In the genomic region with DNA sequence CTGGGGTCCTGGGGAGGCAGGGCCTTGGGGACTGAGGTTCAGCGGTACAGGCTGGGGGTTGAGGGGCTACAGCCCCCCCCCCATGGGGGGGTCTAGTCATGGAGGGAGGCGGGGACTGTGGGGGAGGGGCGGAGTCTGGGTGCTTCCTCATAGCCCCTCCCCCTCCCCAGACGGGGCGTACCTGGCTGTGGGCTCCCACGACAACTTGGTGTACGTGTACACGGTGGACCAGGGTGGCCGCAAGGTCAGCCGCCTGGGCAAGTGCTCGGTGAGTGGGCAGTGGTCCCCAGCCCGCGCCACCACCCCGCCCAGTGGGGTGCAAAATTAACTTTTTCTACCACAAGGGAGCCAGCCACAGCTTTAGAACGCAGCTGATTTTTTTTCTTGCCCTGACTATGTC, we compare ENCODE assay signal across 16 mouse cellular contexts. TPM values are rescaled to one million over a fixed set of nuclear protein-coding genes. Genes with fewer than 3 reads are reported as not detected.
DNase-seq lines count a peak whose midpoint lies in the region; ATAC-seq lines count a peak whose summit lies in the region.
"Had no signal": no experiment of that assay in that cellular context is flagged by ENCODE, and none has a peak within 500 bp of the region (broad histone marks: within the 10 kb centered on the region; RNA-seq: fewer than 3 reads in every experiment).

No protein-coding gene starts in this region.

- no peak for DNase-seq in hindbrain, embryonic 14.5 days (ENCODE audit: low spot score)
- DNase-seq in midbrain, embryonic 11.5 days (ENCODE audit: low spot score, missing footprints) = no peak
- no peak for DNase-seq in cerebellum, adult 8-10 months
- DNase-seq: adrenal gland, postnatal 10 days; cerebellum, adult 18-20 months; gastrocnemius, postnatal 10 days; kidney, adult 2 months; layer of hippocampus, postnatal 36 days; left cerebral cortex, postnatal 4 days; lung, adult 18-20 months; thymus, adult 2 months had no signal

- H3K9me3 ChIP-seq in hindbrain, embryonic 16.5 days (ENCODE audit: control insufficient read depth, low read length) = no peaks in the 10 kb centered on the region
- H3K9me3 ChIP-seq in hindbrain, embryonic 14.5 days (ENCODE audit: control insufficient read depth, low read length) = no peaks in the 10 kb centered on the region
- no peaks in the 10 kb centered on the region for H3K9me3 ChIP-seq in midbrain, embryonic 13.5 days
- no peaks in the 10 kb centered on the region for H3K9me3 ChIP-seq in midbrain, embryonic 11.5 days (ENCODE audit: control insufficient read depth, low read length)
- H3K9me3 ChIP-seq in embryonic facial prominence, embryonic 15.5 days (replicated peaks) = no peaks in the 10 kb centered on the region
- no peaks in the 10 kb centered on the region for H3K9me3 ChIP-seq in stomach, embryonic 16.5 days (replicated peaks; ENCODE audit: control insufficient read depth, low read length)
- H3K9me3 ChIP-seq in forebrain, embryonic 13.5 days (replicated peaks) = no peaks in the 10 kb centered on the region

- peaks cover 28% of the 10 kb centered on the region for H3K36me3 ChIP-seq in hindbrain, embryonic 16.5 days (ENCODE audit: control insufficient read depth, insufficient read depth, low read length)
- H3K36me3 ChIP-seq in hindbrain, embryonic 14.5 days (replicated peaks; ENCODE audit: control insufficient read depth, insufficient read depth) = peaks cover 64% of the 10 kb centered on the region
- peaks cover 66% of the 10 kb centered on the region for H3K36me3 ChIP-seq in midbrain, embryonic 13.5 days
- H3K36me3 ChIP-seq in midbrain, embryonic 11.5 days (ENCODE audit: control insufficient read depth, insufficient read depth, low read length) = peaks cover 5% of the 10 kb centered on the region
- H3K36me3 ChIP-seq in embryonic facial prominence, embryonic 15.5 days = peaks cover 54% of the 10 kb centered on the region
- no peaks in the 10 kb centered on the region for H3K36me3 ChIP-seq in stomach, embryonic 16.5 days (ENCODE audit: control insufficient read depth, insufficient read depth, low read length)
- peaks cover 70% of the 10 kb centered on the region for H3K36me3 ChIP-seq in forebrain, embryonic 13.5 days (ENCODE audit: poor library complexity, severe bottlenecking)

- no peak overlapping the region for H3K27ac ChIP-seq in hindbrain, embryonic 16.5 days (ENCODE audit: low read depth, low read length)
- H3K27ac ChIP-seq in hindbrain, embryonic 14.5 days = no peak overlapping the region
- H3K27ac ChIP-seq in midbrain, embryonic 13.5 days = no peak overlapping the region
- no peak overlapping the region for H3K27ac ChIP-seq in midbrain, embryonic 11.5 days (ENCODE audit: low read depth, low read length)
- no peak overlapping the region for H3K27ac ChIP-seq in embryonic facial prominence, embryonic 15.5 days (replicated peaks)
- H3K27ac ChIP-seq in stomach, embryonic 16.5 days (ENCODE audit: low read length) = no peak overlapping the region
- H3K27ac ChIP-seq in forebrain, embryonic 13.5 days = no peak overlapping the region

- peak; percentile 26; the same call in 1 of the 2 replicates for ATAC-seq in hindbrain, embryonic 16.5 days
- no peak for ATAC-seq in hindbrain, embryonic 14.5 days (ENCODE audit: low FRiP score)
- peak; percentile 56; the same call in 1 of the 2 replicates for ATAC-seq in midbrain, embryonic 13.5 days
- ATAC-seq in midbrain, embryonic 11.5 days (ENCODE audit: low FRiP score) = no peak; the same call in 1 of the 2 replicates
- ATAC-seq in embryonic facial prominence, embryonic 15.5 days (ENCODE audit: insufficient number of reproducible peaks, low FRiP score, low TSS enrichment, low read depth) = peak; percentile 35; the same call in 1 of the 2 replicates
- 0 out of 2 replicates have a peak, but pooled peaks have one; percentile 4 for ATAC-seq in stomach, embryonic 16.5 days (ENCODE audit: insufficient read depth, low FRiP score)
- ATAC-seq in forebrain, embryonic 13.5 days = no peak

- WGBS in hindbrain, embryonic 16.5 days = 67% methylated on average over 13 of the region's 15 CpGs
- 69% methylated on average over 15 of the region's 15 CpGs for WGBS in hindbrain, embryonic 14.5 days
- WGBS in midbrain, embryonic 13.5 days = 68% methylated on average over 15 of the region's 15 CpGs
- 67% methylated on average over 14 of the region's 15 CpGs for WGBS in midbrain, embryonic 11.5 days
- 72% methylated on average over 15 of the region's 15 CpGs for WGBS in embryonic facial prominence, embryonic 15.5 days
- WGBS in stomach, embryonic 16.5 days = 71% methylated on average over 15 of the region's 15 CpGs
- 67% methylated on average over 15 of the region's 15 CpGs for WGBS in forebrain, embryonic 13.5 days

- H3K4me1 ChIP-seq in hindbrain, embryonic 16.5 days (ENCODE audit: control insufficient read depth, insufficient read depth, low read depth, low read length) = no peaks in the 10 kb centered on the region
- no peaks in the 10 kb centered on the region for H3K4me1 ChIP-seq in hindbrain, embryonic 14.5 days (replicated peaks; ENCODE audit: control insufficient read depth, insufficient read depth, low read length)
- no peaks in the 10 kb centered on the region for H3K4me1 ChIP-seq in midbrain, embryonic 13.5 days (replicated peaks)
- H3K4me1 ChIP-seq in midbrain, embryonic 11.5 days (ENCODE audit: control insufficient read depth, insufficient read depth, low read length) = no peaks in the 10 kb centered on the region
- no peaks in the 10 kb centered on the region for H3K4me1 ChIP-seq in embryonic facial prominence, embryonic 15.5 days
- no peaks in the 10 kb centered on the region for H3K4me1 ChIP-seq in stomach, embryonic 16.5 days (ENCODE audit: control insufficient read depth, insufficient read depth, low read length)
- no peaks in the 10 kb centered on the region for H3K4me1 ChIP-seq in forebrain, embryonic 13.5 days

- no peaks in the 10 kb centered on the region for H3K27me3 ChIP-seq in hindbrain, embryonic 16.5 days (replicated peaks; ENCODE audit: control insufficient read depth, insufficient read depth, low read length)
- H3K27me3 ChIP-seq in hindbrain, embryonic 14.5 days (ENCODE audit: control insufficient read depth, insufficient read depth, low read length) = no peaks in the 10 kb centered on the region
- no peaks in the 10 kb centered on the region for H3K27me3 ChIP-seq in midbrain, embryonic 13.5 days
- H3K27me3 ChIP-seq in midbrain, embryonic 11.5 days (ENCODE audit: control insufficient read depth, insufficient read depth, low read length) = no peaks in the 10 kb centered on the region
- no peaks in the 10 kb centered on the region for H3K27me3 ChIP-seq in embryonic facial prominence, embryonic 15.5 days
- no peaks in the 10 kb centered on the region for H3K27me3 ChIP-seq in stomach, embryonic 16.5 days (ENCODE audit: control insufficient read depth, insufficient read depth, low read length)
- no peaks in the 10 kb centered on the region for H3K27me3 ChIP-seq in forebrain, embryonic 13.5 days

- no peak overlapping the region for H3K9ac ChIP-seq in hindbrain, embryonic 16.5 days (ENCODE audit: low read depth, low read length)
- H3K9ac ChIP-seq in hindbrain, embryonic 14.5 days = no peak overlapping the region
- H3K9ac ChIP-seq in midbrain, embryonic 13.5 days (replicated peaks) = no peak overlapping the region
- no peak overlapping the region for H3K9ac ChIP-seq in midbrain, embryonic 11.5 days (ENCODE audit: low read length)
- H3K9ac ChIP-seq in embryonic facial prominence, embryonic 15.5 days = no peak overlapping the region
- H3K9ac ChIP-seq in stomach, embryonic 16.5 days (ENCODE audit: low read length) = no peak overlapping the region
- no peak overlapping the region for H3K9ac ChIP-seq in forebrain, embryonic 13.5 days

- H3K4me3 ChIP-seq in hindbrain, embryonic 16.5 days (ENCODE audit: low read length) = no peak overlapping the region
- no peak overlapping the region for H3K4me3 ChIP-seq in hindbrain, embryonic 14.5 days (replicated peaks; ENCODE audit: low read length)
- H3K4me3 ChIP-seq in midbrain, embryonic 13.5 days (replicated peaks) = no peak overlapping the region
- no peak overlapping the region for H3K4me3 ChIP-seq in midbrain, embryonic 11.5 days (ENCODE audit: low read depth, low read length)
- no peak overlapping the region for H3K4me3 ChIP-seq in embryonic facial prominence, embryonic 15.5 days (replicated peaks)
- no peak overlapping the region for H3K4me3 ChIP-seq in stomach, embryonic 16.5 days (replicated peaks; ENCODE audit: low read length)
- H3K4me3 ChIP-seq in forebrain, embryonic 13.5 days = no peak overlapping the region

- H3K4me2 ChIP-seq in hindbrain, embryonic 16.5 days (ENCODE audit: low read length) = no peak overlapping the region
- no peak overlapping the region for H3K4me2 ChIP-seq in hindbrain, embryonic 14.5 days (replicated peaks)
- H3K4me2 ChIP-seq in midbrain, embryonic 13.5 days (replicated peaks) = no peak overlapping the region
- no peak overlapping the region for H3K4me2 ChIP-seq in midbrain, embryonic 11.5 days
- H3K4me2 ChIP-seq in embryonic facial prominence, embryonic 15.5 days (replicated peaks) = no peak overlapping the region
- H3K4me2 ChIP-seq in stomach, embryonic 16.5 days (ENCODE audit: low read depth, low read length) = no peak overlapping the region
- no peak overlapping the region for H3K4me2 ChIP-seq in forebrain, embryonic 13.5 days

RNA-seq across cellular contexts. Expression of a gene that starts 10.7 kb away (rescaled TPM):
- polyA plus RNA-seq in hindbrain, embryonic 16.5 days (2015; fragmentation: Nextera tagmentation; extraction: Ambion mirVana) = 3.1 and 4.4 TPM in 2 replicates
- polyA plus RNA-seq in hindbrain, embryonic 14.5 days (2014; fragmentation: Nextera tagmentation; extraction: Ambion mirVana) = 3.1 and 3.2 TPM in 2 replicates
- 1.8 and 1.9 TPM in 2 replicates for polyA plus RNA-seq in midbrain, embryonic 13.5 days (2015; fragmentation: Nextera tagmentation; extraction: Ambion mirVana)
- polyA plus RNA-seq in midbrain, embryonic 11.5 days (2014; fragmentation: Nextera tagmentation; extraction: Ambion mirVana) = 1.5 and 1.7 TPM in 2 replicates
- polyA plus RNA-seq in embryonic facial prominence, embryonic 15.5 days (2015; fragmentation: Nextera tagmentation; extraction: Ambion mirVana) = 1.7 and 1.9 TPM in 2 replicates
- 1.4 and 1.7 TPM in 2 replicates for polyA plus RNA-seq in stomach, embryonic 16.5 days (2015; fragmentation: Nextera tagmentation; extraction: Ambion mirVana)
- polyA plus RNA-seq in forebrain, embryonic 13.5 days (2015; fragmentation: Nextera tagmentation; extraction: Ambion mirVana) = 1.2 and 1.3 TPM in 2 replicates

RNA-seq across cellular contexts. Expression of a gene that starts 25.4 kb away (rescaled TPM):
- polyA plus RNA-seq in hindbrain, embryonic 16.5 days (2015; fragmentation: Nextera tagmentation; extraction: Ambion mirVana) = 9.4 and 12.3 TPM in 2 replicates
- 3.4 and 3.6 TPM in 2 replicates for polyA plus RNA-seq in hindbrain, embryonic 14.5 days (2014; fragmentation: Nextera tagmentation; extraction: Ambion mirVana)
- polyA plus RNA-seq in midbrain, embryonic 13.5 days (2015; fragmentation: Nextera tagmentation; extraction: Ambion mirVana) = 6.3 and 10.0 TPM in 2 replicates
- 1.5 and 1.9 TPM in 2 replicates for polyA plus RNA-seq in midbrain, embryonic 11.5 days (2014; fragmentation: Nextera tagmentation; extraction: Ambion mirVana)
- polyA plus RNA-seq in embryonic facial prominence, embryonic 15.5 days (2015; fragmentation: Nextera tagmentation; extraction: Ambion mirVana) = 10.4 and 12.8 TPM in 2 replicates
- 10.9 and 11.4 TPM in 2 replicates for polyA plus RNA-seq in stomach, embryonic 16.5 days (2015; fragmentation: Nextera tagmentation; extraction: Ambion mirVana)
- polyA plus RNA-seq in forebrain, embryonic 13.5 days (2015; fragmentation: Nextera tagmentation; extraction: Ambion mirVana) = 6.4 and 7.0 TPM in 2 replicates

RNA-seq across cellular contexts. Expression of a gene that starts 26.5 kb away (rescaled TPM):
- polyA plus RNA-seq in hindbrain, embryonic 16.5 days (2015; fragmentation: Nextera tagmentation; extraction: Ambion mirVana) = 39.9 and 41.5 TPM in 2 replicates
- polyA plus RNA-seq in hindbrain, embryonic 14.5 days (2014; fragmentation: Nextera tagmentation; extraction: Ambion mirVana) = 34.1 and 36.6 TPM in 2 replicates
- polyA plus RNA-seq in midbrain, embryonic 13.5 days (2015; fragmentation: Nextera tagmentation; extraction: Ambion mirVana) = 39.4 and 40.5 TPM in 2 replicates
- polyA plus RNA-seq in midbrain, embryonic 11.5 days (2014; fragmentation: Nextera tagmentation; extraction: Ambion mirVana) = 42.4 and 44.0 TPM in 2 replicates
- 30.8 and 32.5 TPM in 2 replicates for polyA plus RNA-seq in embryonic facial prominence, embryonic 15.5 days (2015; fragmentation: Nextera tagmentation; extraction: Ambion mirVana)
- polyA plus RNA-seq in stomach, embryonic 16.5 days (2015; fragmentation: Nextera tagmentation; extraction: Ambion mirVana) = 33.0 and 34.5 TPM in 2 replicates
- polyA plus RNA-seq in forebrain, embryonic 13.5 days (2015; fragmentation: Nextera tagmentation; extraction: Ambion mirVana) = 42.1 and 47.5 TPM in 2 replicates

RNA-seq across cellular contexts. Expression of a gene that starts 35.7 kb away (rescaled TPM):
- 2.0 and 2.9 TPM in 2 replicates for polyA plus RNA-seq in hindbrain, embryonic 16.5 days (2015; fragmentation: Nextera tagmentation; extraction: Ambion mirVana)
- polyA plus RNA-seq in hindbrain, embryonic 14.5 days (2014; fragmentation: Nextera tagmentation; extraction: Ambion mirVana) = 0.62 and 1.1 TPM in 2 replicates
- 2.6 and 3.4 TPM in 2 replicates for polyA plus RNA-seq in midbrain, embryonic 13.5 days (2015; fragmentation: Nextera tagmentation; extraction: Ambion mirVana)
- 0.58 and 0.75 TPM in 2 replicates for polyA plus RNA-seq in midbrain, embryonic 11.5 days (2014; fragmentation: Nextera tagmentation; extraction: Ambion mirVana)
- 0.68 and 1.1 TPM in 2 replicates for polyA plus RNA-seq in embryonic facial prominence, embryonic 15.5 days (2015; fragmentation: Nextera tagmentation; extraction: Ambion mirVana)
- 1.6 and 2.4 TPM in 2 replicates for polyA plus RNA-seq in stomach, embryonic 16.5 days (2015; fragmentation: Nextera tagmentation; extraction: Ambion mirVana)
- polyA plus RNA-seq in forebrain, embryonic 13.5 days (2015; fragmentation: Nextera tagmentation; extraction: Ambion mirVana) = 5.2 and 6.6 TPM in 2 replicates

RNA-seq across cellular contexts. Expression of a gene that starts 52.1 kb away (rescaled TPM):
- polyA plus RNA-seq in hindbrain, embryonic 16.5 days (2015; fragmentation: Nextera tagmentation; extraction: Ambion mirVana) = 107 and 110 TPM in 2 replicates
- polyA plus RNA-seq in hindbrain, embryonic 14.5 days (2014; fragmentation: Nextera tagmentation; extraction: Ambion mirVana) = 104 and 110 TPM in 2 replicates
- polyA plus RNA-seq in midbrain, embryonic 13.5 days (2015; fragmentation: Nextera tagmentation; extraction: Ambion mirVana) = 124 and 126 TPM in 2 replicates
- polyA plus RNA-seq in midbrain, embryonic 11.5 days (2014; fragmentation: Nextera tagmentation; extraction: Ambion mirVana) = 156 and 160 TPM in 2 replicates
- polyA plus RNA-seq in embryonic facial prominence, embryonic 15.5 days (2015; fragmentation: Nextera tagmentation; extraction: Ambion mirVana) = 139 and 140 TPM in 2 replicates
- 123 and 136 TPM in 2 replicates for polyA plus RNA-seq in stomach, embryonic 16.5 days (2015; fragmentation: Nextera tagmentation; extraction: Ambion mirVana)
- polyA plus RNA-seq in forebrain, embryonic 13.5 days (2015; fragmentation: Nextera tagmentation; extraction: Ambion mirVana) = 159 and 164 TPM in 2 replicates

Comparison
In these comparisons a context has a peak if more than half of its experiments do, and no peak if none do; other contexts are left out.
1. ATAC-seq: peak in hindbrain, embryonic 16.5 days (single experiment), midbrain, embryonic 13.5 days (single experiment), embryonic facial prominence, embryonic 15.5 days (single experiment) and stomach, embryonic 16.5 days (single experiment); none in hindbrain, embryonic 14.5 days (single experiment), midbrain, embryonic 11.5 days (single experiment) and forebrain, embryonic 13.5 days (single experiment).